18 mouse cellular contexts compared by ENCODE assay signal in the genomic region with DNA sequence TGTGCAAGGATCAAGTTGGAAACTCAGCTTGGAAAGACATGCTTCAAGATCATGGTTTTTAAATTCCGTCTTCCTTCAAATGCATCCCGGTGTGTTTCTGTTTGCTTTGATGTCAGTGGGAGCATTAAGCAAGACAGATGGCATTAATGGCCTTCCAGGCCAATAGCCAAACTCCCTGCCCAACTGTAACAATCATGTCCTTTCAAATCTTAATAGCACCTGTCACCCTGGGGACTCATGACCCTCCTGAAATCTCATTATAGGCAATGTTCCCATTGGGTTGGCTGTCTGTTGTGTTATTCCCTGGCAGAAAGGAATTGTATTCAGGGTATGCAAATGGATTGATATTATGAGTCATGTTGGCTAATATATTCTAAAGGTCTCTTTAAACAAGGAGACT. TPM values are rescaled to one million over a fixed set of nuclear protein-coding genes. Genes with fewer than 3 reads are reported as not detected.
A peak's percentile ranks its signal among the peaks of the same experiment; 100 is the strongest.
DNase-seq lines count a peak whose midpoint lies in the region; ATAC-seq lines count a peak whose summit lies in the region.
"Had no signal": no experiment of that assay in that cellular context is flagged by ENCODE, and none has a peak within 500 bp of the region (broad histone marks: within the 10 kb centered on the region; RNA-seq: fewer than 3 reads in every experiment).

No protein-coding gene starts in this region.

- peaks cover 20% of the 10 kb centered on the region for H3K4me1 ChIP-seq in hindbrain, embryonic 13.5 days (replicated peaks)
- H3K4me1 ChIP-seq: heart, embryonic 13.5 days; limb, embryonic 12.5 days; liver, embryonic 15.5 days had no signal

- 29% methylated on average over 2 of the region's 2 CpGs for WGBS in hindbrain, embryonic 13.5 days

- H3K9me3 ChIP-seq in hindbrain, embryonic 13.5 days: no peaks in the 10 kb centered on the region
- H3K9me3 ChIP-seq: heart, embryonic 13.5 days; limb, embryonic 12.5 days; liver, embryonic 15.5 days had no signal

- H3K36me3 ChIP-seq in hindbrain, embryonic 13.5 days: no peaks in the 10 kb centered on the region
- H3K36me3 ChIP-seq: heart, embryonic 13.5 days; limb, embryonic 12.5 days; liver, embryonic 15.5 days had no signal

- 0 out of 2 replicates have a peak, but pooled peaks have one; percentile 52 for ATAC-seq in hindbrain, embryonic 13.5 days (ENCODE audit: low FRiP score)
- ATAC-seq in granulocyte monocyte progenitor cell, adult 5-6 weeks (replicated peaks; ENCODE audit: poor library complexity, severe bottlenecking): no peak
- ATAC-seq in erythroblast, adult 5-6 weeks (replicated peaks; ENCODE audit: low FRiP score, poor library complexity, severe bottlenecking): no peak

- peak; percentile 70 for DNase-seq in left cerebral cortex, postnatal 4 days
- no peak for DNase-seq in left cerebral cortex, postnatal 14 days (ENCODE audit: low spot score in 2 of 2)
- DNase-seq in cerebellum, adult 18-20 months: peak; percentile 32 to 40
- DNase-seq in retina, embryonic 14.5 days (ENCODE audit: low spot score): peak; percentile 55
- DNase-seq in kidney, adult 8-10 months: no peak
- DNase-seq: adrenal gland, adult 2 months; gastrocnemius, postnatal 25 days; lung, postnatal 14 days; right cerebral cortex, postnatal 4 days; thymus, adult 18-20 months had no signal

- no peak overlapping the region for H3K4me3 ChIP-seq in hindbrain, embryonic 13.5 days
- H3K4me3 ChIP-seq: erythroblast, embryonic 14.5 days; heart, embryonic 13.5 days; limb, embryonic 12.5 days; liver, embryonic 15.5 days had no signal

- no peaks in the 10 kb centered on the region for H3K27me3 ChIP-seq in hindbrain, embryonic 13.5 days
- H3K27me3 ChIP-seq: heart, embryonic 13.5 days; limb, embryonic 12.5 days; liver, embryonic 15.5 days had no signal

- H3K27ac ChIP-seq in hindbrain, embryonic 13.5 days: peak overlapping the region; percentile 48
- H3K27ac ChIP-seq: heart, embryonic 13.5 days; limb, embryonic 12.5 days; liver, embryonic 15.5 days had no signal

- H3K9ac ChIP-seq in hindbrain, embryonic 13.5 days: no peak overlapping the region
- H3K9ac ChIP-seq: heart, embryonic 13.5 days; limb, embryonic 12.5 days; liver, embryonic 15.5 days had no signal

- no peak overlapping the region for H3K4me2 ChIP-seq in hindbrain, embryonic 13.5 days
- H3K4me2 ChIP-seq: heart, embryonic 13.5 days; limb, embryonic 12.5 days; liver, embryonic 15.5 days had no signal

- intact Hi-C loops in left cerebral cortex, postnatal 4 days (cut with DNase I): no loop called here
- intact Hi-C loops in left cerebral cortex, postnatal 14 days (cut with DNase I): no loop called here

RNA-seq across cellular contexts. Expression of a gene that starts 30.3 kb away (rescaled TPM):
- 100 to 1,000 TPM; 117 to 126 TPM for total RNA-seq in left cerebral cortex, postnatal 4 days (2021)
- 10 to 100 TPM; 59.3 to 64.5 TPM for total RNA-seq in left cerebral cortex, postnatal 14 days (2021)
- 5.5 and 5.8 TPM in 2 replicates for polyA plus RNA-seq in hindbrain, embryonic 13.5 days (2015; fragmentation: Nextera tagmentation; extraction: Ambion mirVana)
- not detected in 2 replicates for total RNA-seq in granulocyte monocyte progenitor cell, adult 5-6 weeks (2014; fragmentation: Nextera tagmentation)
- total RNA-seq in granulocyte monocyte progenitor cell, adult 5-6 weeks (2017): not detected in 2 replicates
- total RNA-seq in erythroblast, adult 5-6 weeks (2015; ENCODE audit: low replicate concordance): not detected in 2 replicates
- not detected in 2 replicates for total RNA-seq in erythroblast, adult 5-6 weeks (2017; ENCODE audit: low replicate concordance)
- total RNA-seq: megakaryocyte-erythroid progenitor cell, adult 5-6 weeks had no signal
- polyA plus RNA-seq: adrenal gland, adult 2 months; erythroblast, embryonic 14.5 days had no signal

Comparison
In these comparisons a context has a peak if more than half of its experiments do, and no peak if none do; other contexts are left out.
1. DNase-seq: peak in left cerebral cortex, postnatal 4 days (single experiment), cerebellum, adult 18-20 months (2 of 2) and retina, embryonic 14.5 days (single experiment); none in left cerebral cortex, postnatal 14 days (0 of 2) and kidney, adult 8-10 months (0 of 2).
2. RNA of a gene that starts 30.3 kb away (total RNA-seq): 117 to 126 TPM in left cerebral cortex, postnatal 4 days and 59.3 to 64.5 TPM in left cerebral cortex, postnatal 14 days; not detected in granulocyte monocyte progenitor cell, adult 5-6 weeks and not detected in erythroblast, adult 5-6 weeks; every median in the first group is over 10 times any median in the second.